Mouse (Mus musculus) brain, embryonic 18.5 days (tissue): ENCODE measurements at regions not wholly inside any gene's neighbourhood (a gene's known extent, or its start where the extent isn't known, plus 50 kb on each side); places are given as distances from the start of the nearest gene placed in this dataset.

Source experiments
- DNase-seq: peaks from one replicate; pipeline ENCODE4 v3.0.0-alpha.2; 2012; ENCODE audit warnings: low read depth, low spot score

- no peak for DNase-seq
Measured at GRCm38 (mm10) chr5:64738781-64739310, 64.3 kb upstream of the Klf3 start.

- no peak for DNase-seq
Measured at GRCm38 (mm10) chr5:64739311-64740261, 63.6 kb upstream of the Klf3 start.

- no peak for DNase-seq
Measured at GRCm38 (mm10) chr5:64744041-64744440, 59.1 kb upstream of the Klf3 start.

GRCm38 (mm10) chr5:64744455-64744854 is 58.7 kb upstream of the Klf3 start:
- DNase-seq = no peak

GRCm38 (mm10) chr5:64747461-64747860 is 55.7 kb upstream of the Klf3 start:
- DNase-seq = no peak

- no peak for DNase-seq
Measured at GRCm38 (mm10) chr5:64749415-64750166, 53.6 kb upstream of the Klf3 start.

- DNase-seq = no peak
Measured at GRCm38 (mm10) chr5:64750406-64750805, 52.8 kb upstream of the Klf3 start.

- DNase-seq = no peak
Measured at GRCm38 (mm10) chr5:64750976-64751656, 52.1 kb upstream of the Klf3 start.

GRCm38 (mm10) chr5:64753142-64753750 is 49.9 kb upstream of the Klf3 start:
- DNase-seq = no peak
